Mouse (Mus musculus): ENCODE measurements around the gene Gnai2. TPM values are rescaled to one million over a fixed set of nuclear protein-coding genes. Genes with fewer than 3 reads are reported as not detected.

Gene Gnai2
- polyA plus RNA-seq, 1 experiment = 499 TPM

- Histone ChIP-seq H3K36me3 (ENCODE audit: control insufficient read depth, insufficient read depth) (peaks cover 7% of the 10 kb centered on the region), H3K79me2 (ENCODE audit: control insufficient read depth, insufficient read depth) (peaks cover 77% of the 10 kb centered on the region), H3ac (ENCODE audit: control insufficient read depth, insufficient read length) (no peak overlapping the region), H3K27me3 (ENCODE audit: control insufficient read depth, insufficient read depth, insufficient read length) (no peaks in the 10 kb centered on the region), H3K4me3 (peak overlapping the region; percentile 6), H3K4me2 (ENCODE audit: low read depth) (peak overlapping the region; percentile 80)
- TF ChIP-seq REST (IDR thresholded peaks at IDR 0.05; ENCODE audit: insufficient read depth, insufficient read length) (no peak), TCF3 (IDR thresholded peaks at IDR 0.05; ENCODE audit: insufficient read length, low read depth) (no peak), POLR2A (IDR thresholded peaks at IDR 0.05; ENCODE audit: insufficient read length, low read depth) (no peak), SRF (IDR thresholded peaks at IDR 0.05; ENCODE audit: control insufficient read depth, insufficient read length, low read depth) (no peak), CEBPB (IDR thresholded peaks at IDR 0.05; ENCODE audit: insufficient read depth, poor library complexity, severe bottlenecking) (no peak), MAX (IDR thresholded peaks at IDR 0.05; ENCODE audit: low read depth) (no peak), USF1 (IDR thresholded peaks at IDR 0.05; ENCODE audit: low read depth) (no peak), E2F4 (IDR thresholded peaks at IDR 0.05; ENCODE audit: insufficient read depth) (no peak), MYOG (IDR thresholded peaks at IDR 0.05; ENCODE audit: control insufficient read depth in 1 of 3, insufficient read depth in 1 of 3, insufficient read length in 2 of 3, low read depth in 2 of 3) (no peak), POLR2AphosphoS2 (IDR thresholded peaks at IDR 0.05; ENCODE audit: insufficient read length, low read depth) (no peak), TCF12 (IDR thresholded peaks at IDR 0.05; ENCODE audit: insufficient read depth, poor library complexity, severe bottlenecking) (no peak), MYOD1 (IDR thresholded peaks at IDR 0.05; ENCODE audit: control insufficient read depth in 1 of 3, insufficient read length in 2 of 3, low read depth in 2 of 3) (no peak)
Observed at GRCm38 (mm10) chr9:107625351-107626128, 9.6 kb downstream of the Gnai2 start.

DNA sequence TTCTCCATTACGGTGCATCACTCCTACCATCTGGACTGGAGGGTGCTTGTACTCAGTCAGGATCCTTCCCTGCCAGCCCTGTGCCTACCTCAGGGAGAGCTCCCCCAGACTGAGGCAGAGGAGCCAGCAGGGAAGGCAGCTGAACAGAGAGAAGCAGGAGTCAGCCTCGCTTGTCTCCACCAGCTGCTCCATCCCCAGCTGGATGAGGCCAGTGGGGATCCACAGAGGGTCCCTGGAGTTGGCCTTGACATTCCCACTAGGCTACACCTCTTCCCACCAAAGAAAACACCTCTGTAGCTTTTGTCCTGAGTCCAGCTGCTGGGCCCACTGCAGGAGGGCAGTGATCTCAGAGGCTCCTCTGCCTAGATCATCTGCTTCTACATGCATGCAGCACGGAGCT, 10.2 kb downstream of the Gnai2 start:
- peak overlapping the region; percentile 80 for H3K4me2 ChIP-seq (ENCODE audit: low read depth)
- TF ChIP-seq MYOD1 (IDR thresholded peaks at IDR 0.05; ENCODE audit: control insufficient read depth in 1 of 3, insufficient read length in 2 of 3, low read depth in 2 of 3) = no peak
- TF ChIP-seq E2F4 (IDR thresholded peaks at IDR 0.05; ENCODE audit: insufficient read depth) = no peak
- no peak for TF ChIP-seq MAX (IDR thresholded peaks at IDR 0.05; ENCODE audit: low read depth)
- no peak for TF ChIP-seq MYOG (IDR thresholded peaks at IDR 0.05; ENCODE audit: control insufficient read depth in 1 of 3, insufficient read depth in 1 of 3, insufficient read length in 2 of 3, low read depth in 2 of 3)
- no peak for TF ChIP-seq POLR2AphosphoS2 (IDR thresholded peaks at IDR 0.05; ENCODE audit: insufficient read length, low read depth)
- no peak for TF ChIP-seq USF1 (IDR thresholded peaks at IDR 0.05; ENCODE audit: low read depth)
- TF ChIP-seq TCF3 (IDR thresholded peaks at IDR 0.05; ENCODE audit: insufficient read length, low read depth) = no peak
- TF ChIP-seq TCF12 (IDR thresholded peaks at IDR 0.05; ENCODE audit: insufficient read depth, poor library complexity, severe bottlenecking) = no peak
- no peak for TF ChIP-seq SRF (IDR thresholded peaks at IDR 0.05; ENCODE audit: control insufficient read depth, insufficient read length, low read depth)
- TF ChIP-seq REST (IDR thresholded peaks at IDR 0.05; ENCODE audit: insufficient read depth, insufficient read length) = no peak
- no peak for TF ChIP-seq CEBPB (IDR thresholded peaks at IDR 0.05; ENCODE audit: insufficient read depth, poor library complexity, severe bottlenecking)
- TF ChIP-seq POLR2A (IDR thresholded peaks at IDR 0.05; ENCODE audit: insufficient read length, low read depth) = no peak
- H3K36me3 ChIP-seq (ENCODE audit: control insufficient read depth, insufficient read depth) = peaks cover 7% of the 10 kb centered on the region
- H3ac ChIP-seq (ENCODE audit: control insufficient read depth, insufficient read length) = no peak overlapping the region
- no peak overlapping the region for H3K4me3 ChIP-seq
- no peaks in the 10 kb centered on the region for H3K27me3 ChIP-seq (ENCODE audit: control insufficient read depth, insufficient read depth, insufficient read length)
- H3K79me2 ChIP-seq (ENCODE audit: control insufficient read depth, insufficient read depth) = peaks cover 71% of the 10 kb centered on the region

GRCm38 (mm10) chr9:107624539-107624938, 10.6 kb downstream of the Gnai2 start:
- H3K27me3 ChIP-seq (ENCODE audit: control insufficient read depth, insufficient read depth, insufficient read length) = no peaks in the 10 kb centered on the region
- H3K4me2 ChIP-seq (ENCODE audit: low read depth) = peak overlapping the region; percentile 80
- TF ChIP-seq USF1 (IDR thresholded peaks at IDR 0.05; ENCODE audit: low read depth) (no peak), POLR2AphosphoS2 (IDR thresholded peaks at IDR 0.05; ENCODE audit: insufficient read length, low read depth) (no peak), TCF12 (IDR thresholded peaks at IDR 0.05; ENCODE audit: insufficient read depth, poor library complexity, severe bottlenecking) (no peak), REST (IDR thresholded peaks at IDR 0.05; ENCODE audit: insufficient read depth, insufficient read length) (no peak), E2F4 (IDR thresholded peaks at IDR 0.05; ENCODE audit: insufficient read depth) (no peak), MYOG (IDR thresholded peaks at IDR 0.05; ENCODE audit: control insufficient read depth in 1 of 3, insufficient read depth in 1 of 3, insufficient read length in 2 of 3, low read depth in 2 of 3) (no peak), CEBPB (IDR thresholded peaks at IDR 0.05; ENCODE audit: insufficient read depth, poor library complexity, severe bottlenecking) (no peak), POLR2A (IDR thresholded peaks at IDR 0.05; ENCODE audit: insufficient read length, low read depth) (no peak), MAX (IDR thresholded peaks at IDR 0.05; ENCODE audit: low read depth) (no peak), SRF (IDR thresholded peaks at IDR 0.05; ENCODE audit: control insufficient read depth, insufficient read length, low read depth) (no peak), MYOD1 (IDR thresholded peaks at IDR 0.05; ENCODE audit: control insufficient read depth in 1 of 3, insufficient read length in 2 of 3, low read depth in 2 of 3) (no peak), TCF3 (IDR thresholded peaks at IDR 0.05; ENCODE audit: insufficient read length, low read depth) (no peak)
- H3K36me3 ChIP-seq (ENCODE audit: control insufficient read depth, insufficient read depth) = peaks cover 7% of the 10 kb centered on the region
- H3K4me3 ChIP-seq = no peak overlapping the region
- H3K79me2 ChIP-seq (ENCODE audit: control insufficient read depth, insufficient read depth) = peaks cover 67% of the 10 kb centered on the region
- H3ac ChIP-seq (ENCODE audit: control insufficient read depth, insufficient read length) = no peak overlapping the region

DNA sequence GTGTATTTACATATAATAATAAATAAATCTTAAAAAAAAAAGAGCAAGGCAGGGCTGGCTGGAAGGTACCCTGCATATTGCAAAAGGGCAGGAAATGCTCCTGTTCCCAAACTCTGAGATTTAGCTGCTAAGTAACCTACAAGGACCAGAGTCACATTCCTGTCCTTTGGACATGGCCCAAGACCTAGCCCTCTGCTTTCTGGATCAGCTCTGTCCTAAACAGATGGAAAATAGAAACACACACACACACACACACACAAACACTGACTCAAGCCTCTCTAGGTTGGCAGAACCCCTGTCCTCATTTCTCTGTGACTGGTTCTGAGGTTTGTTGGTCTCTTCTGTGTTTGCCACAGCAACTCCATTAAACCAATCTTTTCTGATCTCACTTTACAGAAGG, 14.2 kb downstream of the Gnai2 start:
- Histone ChIP-seq H3K79me2 (ENCODE audit: control insufficient read depth, insufficient read depth) (peaks cover 39% of the 10 kb centered on the region), H3K27me3 (ENCODE audit: control insufficient read depth, insufficient read depth, insufficient read length) (no peaks in the 10 kb centered on the region), H3K4me2 (ENCODE audit: low read depth) (no peak overlapping the region), H3ac (ENCODE audit: control insufficient read depth, insufficient read length) (no peak overlapping the region), H3K4me3 (no peak overlapping the region), H3K36me3 (ENCODE audit: control insufficient read depth, insufficient read depth) (peaks cover 16% of the 10 kb centered on the region)
- TF ChIP-seq MAX (IDR thresholded peaks at IDR 0.05; ENCODE audit: low read depth) (no peak), REST (IDR thresholded peaks at IDR 0.05; ENCODE audit: insufficient read depth, insufficient read length) (no peak), TCF3 (IDR thresholded peaks at IDR 0.05; ENCODE audit: insufficient read length, low read depth) (no peak), E2F4 (IDR thresholded peaks at IDR 0.05; ENCODE audit: insufficient read depth) (no peak), CEBPB (IDR thresholded peaks at IDR 0.05; ENCODE audit: insufficient read depth, poor library complexity, severe bottlenecking) (no peak), POLR2A (IDR thresholded peaks at IDR 0.05; ENCODE audit: insufficient read length, low read depth) (no peak), MYOG (IDR thresholded peaks at IDR 0.05; ENCODE audit: control insufficient read depth in 1 of 3, insufficient read depth in 1 of 3, insufficient read length in 2 of 3, low read depth in 2 of 3) (no peak), MYOD1 (IDR thresholded peaks at IDR 0.05; ENCODE audit: control insufficient read depth in 1 of 3, insufficient read length in 2 of 3, low read depth in 2 of 3) (no peak), USF1 (IDR thresholded peaks at IDR 0.05; ENCODE audit: low read depth) (no peak), POLR2AphosphoS2 (IDR thresholded peaks at IDR 0.05; ENCODE audit: insufficient read length, low read depth) (no peak), SRF (IDR thresholded peaks at IDR 0.05; ENCODE audit: control insufficient read depth, insufficient read length, low read depth) (no peak), TCF12 (IDR thresholded peaks at IDR 0.05; ENCODE audit: insufficient read depth, poor library complexity, severe bottlenecking) (no peak)

Measured in myocyte (in vitro differentiated cells).